29 mouse cellular contexts compared by ENCODE assay signal in genomic region chr5:41775273-41775672, GRCm38 (mm10). TPM values are rescaled to one million over a fixed set of nuclear protein-coding genes. Genes with fewer than 3 reads are reported as not detected.
DNase-seq lines count a peak whose midpoint lies in the region; ATAC-seq and TF ChIP-seq lines count a peak whose summit lies in the region.
"Had no signal": no experiment of that assay in that cellular context is flagged by ENCODE, and none has a peak within 500 bp of the region (broad histone marks: within the 10 kb centered on the region; RNA-seq: fewer than 3 reads in every experiment).

No protein-coding gene starts in this region.

- H3K9me3 ChIP-seq in heart, embryonic 12.5 days (replicated peaks), result no peaks in the 10 kb centered on the region
- H3K9me3 ChIP-seq in kidney, embryonic 15.5 days (replicated peaks), result no peaks in the 10 kb centered on the region
- no peaks in the 10 kb centered on the region for H3K9me3 ChIP-seq in CH12.LX (replicated peaks; ENCODE audit: low read length)
- H3K9me3 ChIP-seq: embryonic facial prominence, embryonic 12.5 days; embryonic facial prominence, embryonic 15.5 days; heart, embryonic 13.5 days had no signal

- TF ChIP-seq POLR2A in CH12.LX (IDR thresholded peaks at IDR 0.05; ENCODE audit: low read depth, low read length), result no peak
- no peak for TF ChIP-seq POLR2A in myocyte (IDR thresholded peaks at IDR 0.05; ENCODE audit: insufficient read length, low read depth)

- 71% methylated on average over 3 of the region's 3 CpGs for WGBS in heart, embryonic 12.5 days
- 37% methylated on average over 3 of the region's 3 CpGs for WGBS in kidney, embryonic 15.5 days

- H3K27ac ChIP-seq in heart, embryonic 12.5 days (ENCODE audit: poor library complexity, severe bottlenecking), result no peak overlapping the region
- H3K27ac ChIP-seq in kidney, embryonic 15.5 days, result no peak overlapping the region
- H3K27ac ChIP-seq in CH12.LX (ENCODE audit: insufficient read depth, low read depth), result no peak overlapping the region
- H3K27ac ChIP-seq: embryonic facial prominence, embryonic 12.5 days; embryonic facial prominence, embryonic 15.5 days; gastrocnemius, adult 2 months; heart, embryonic 13.5 days; hindbrain, embryonic 14.5 days; hindbrain, postnatal 0 days had no signal

- H3ac ChIP-seq in myocyte (ENCODE audit: control insufficient read depth, insufficient read length), result no peak overlapping the region

- no peaks in the 10 kb centered on the region for H3K36me3 ChIP-seq in heart, embryonic 12.5 days
- no peaks in the 10 kb centered on the region for H3K36me3 ChIP-seq in kidney, embryonic 15.5 days
- H3K36me3 ChIP-seq in CH12.LX (replicated peaks in 1 of 2; ENCODE audit: control insufficient read depth in 1 of 2, insufficient read depth in 1 of 2, low read length in 1 of 2), result no peaks in the 10 kb centered on the region
- H3K36me3 ChIP-seq in myocyte (ENCODE audit: control insufficient read depth, insufficient read depth), result no peaks in the 10 kb centered on the region
- H3K36me3 ChIP-seq: embryonic facial prominence, embryonic 12.5 days; embryonic facial prominence, embryonic 15.5 days; heart, embryonic 13.5 days had no signal

- H3K79me2 ChIP-seq in CH12.LX (replicated peaks; ENCODE audit: control insufficient read depth, extremely low read depth, insufficient read depth, poor library complexity, severe bottlenecking) (no peaks in the 10 kb centered on the region), myocyte (ENCODE audit: control insufficient read depth, insufficient read depth) (no peaks in the 10 kb centered on the region)

- H3K27me3 ChIP-seq in heart, embryonic 12.5 days (replicated peaks), result peaks cover 2% of the 10 kb centered on the region; the same call in 1 of the 2 replicates
- H3K27me3 ChIP-seq in kidney, embryonic 15.5 days, result 0 out of 2 replicates have a peak, but pooled peaks cover 5% of the 10 kb centered on the region
- no peaks in the 10 kb centered on the region for H3K27me3 ChIP-seq in CH12.LX (replicated peaks)
- H3K27me3 ChIP-seq in myocyte (ENCODE audit: control insufficient read depth, insufficient read depth, insufficient read length), result no peaks in the 10 kb centered on the region
- H3K27me3 ChIP-seq: embryonic facial prominence, embryonic 12.5 days; embryonic facial prominence, embryonic 15.5 days had no signal

- TF ChIP-seq RAD21 in CH12.LX (IDR thresholded peaks at IDR 0.05; ENCODE audit: low read depth, low read length), result no peak

- in situ Hi-C loops in CH12.LX (cut with MboI; ENCODE audit: low pct_ligation_motif_present, low pct_unique_long_range_greater_than_20kb, low sequenced_read_pairs), result no loop called here

- TF ChIP-seq CTCF in CH12.LX (conservative IDR thresholded peaks at IDR 0.05 in 1 of 2, IDR thresholded peaks at IDR 0.05 in 1 of 2; ENCODE audit: low read depth in 2 of 2, low read length in 2 of 2), result no peak

- no peak overlapping the region for H3K4me2 ChIP-seq in heart, embryonic 12.5 days
- H3K4me2 ChIP-seq in kidney, embryonic 15.5 days, result no peak overlapping the region
- H3K4me2 ChIP-seq in CH12.LX (ENCODE audit: insufficient read depth, low read depth, poor library complexity, severe bottlenecking) (no peak overlapping the region), myocyte (ENCODE audit: low read depth) (peak overlapping the region; percentile 47)
- H3K4me2 ChIP-seq: embryonic facial prominence, embryonic 12.5 days; embryonic facial prominence, embryonic 15.5 days; heart, embryonic 13.5 days; hindbrain, embryonic 14.5 days had no signal

- no peak overlapping the region for H3K4me3 ChIP-seq in heart, embryonic 12.5 days
- no peak overlapping the region for H3K4me3 ChIP-seq in kidney, embryonic 15.5 days (replicated peaks)
- H3K4me3 ChIP-seq in CH12.LX (replicated peaks in 1 of 3; ENCODE audit: low read depth in 2 of 3, low read length in 2 of 3, poor library complexity in 1 of 3), result no peak overlapping the region
- no peak overlapping the region for H3K4me3 ChIP-seq in myocyte
- H3K4me3 ChIP-seq: embryonic facial prominence, embryonic 12.5 days; embryonic facial prominence, embryonic 15.5 days; gastrocnemius, adult 2 months; heart, embryonic 13.5 days had no signal

- no peaks in the 10 kb centered on the region for H3K4me1 ChIP-seq in heart, embryonic 12.5 days (replicated peaks)
- peaks cover 3% of the 10 kb centered on the region; the same call in 1 of the 2 replicates for H3K4me1 ChIP-seq in kidney, embryonic 15.5 days
- peaks cover 0 to 12% of the 10 kb centered on the region in 2 experiments; a peak in 2 of 4 replicates for H3K4me1 ChIP-seq in CH12.LX (ENCODE audit: control insufficient read depth in 1 of 2, insufficient read depth in 2 of 2)
- H3K4me1 ChIP-seq: embryonic facial prominence, embryonic 12.5 days; embryonic facial prominence, embryonic 15.5 days; heart, embryonic 13.5 days had no signal

- no peak for TF ChIP-seq EP300 in CH12.LX (IDR thresholded peaks at IDR 0.05; ENCODE audit: low read length)

- peak; percentile 53 for DNase-seq in heart, adult 11 months
- DNase-seq in kidney, postnatal 36 days, result no peak
- DNase-seq in CH12.LX (ENCODE audit: extremely low read depth), result peak; percentile 30
- DNase-seq: adrenal gland, adult 8-10 months; adrenal gland, postnatal 36 days; cerebellum, adult 18-20 months; cerebellum, adult 9-10 months; cerebellum, postnatal 14 days; forebrain, postnatal 0 days; gastrocnemius, adult 2 months; gastrocnemius, postnatal 14 days; heart, adult 18-20 months; heart, postnatal 14 days; heart, postnatal 4 days had no signal

- ATAC-seq in heart, embryonic 12.5 days (ENCODE audit: insufficient number of reproducible peaks, low FRiP score), result no peak
- ATAC-seq in kidney, embryonic 15.5 days (replicated peaks; ENCODE audit: low FRiP score), result peak; percentile 66; the same call in 1 of the 2 replicates
- ATAC-seq: activated CD4-positive, CD25-positive, alpha-beta regulatory T cell, adult 4 months; CD4-positive, CD25-positive, alpha-beta regulatory T cell, adult 4 months; forebrain, embryonic 14.5 days; forebrain, postnatal 0 days; hindbrain, postnatal 0 days; inflammation-experienced regulatory T-cells, adult 6 months had no signal

- dilution Hi-C loops in CH12.LX (cut with MboI; ENCODE audit: extremely low pct_ligation_motif_present, extremely low pct_unique_long_range_greater_than_20kb, low sequenced_read_pairs), result no loop called here

- no peak overlapping the region for H3K9ac ChIP-seq in heart, embryonic 12.5 days
- no peak overlapping the region for H3K9ac ChIP-seq in kidney, embryonic 15.5 days
- no peak overlapping the region for H3K9ac ChIP-seq in CH12.LX (ENCODE audit: insufficient read depth, low read depth)
- H3K9ac ChIP-seq: embryonic facial prominence, embryonic 12.5 days; embryonic facial prominence, embryonic 15.5 days; forebrain, postnatal 0 days; heart, embryonic 13.5 days; hindbrain, embryonic 14.5 days had no signal

TF ChIP-seq in CH12.LX, 34 proteins besides CTCF, POLR2A, EP300 and RAD21:
- TF ChIP-seq BHLHE40 (IDR thresholded peaks at IDR 0.05; ENCODE audit: low read depth, low read length) (peak; percentile 9; the same call in 1 of the 2 replicates), ZKSCAN1 (IDR thresholded peaks at IDR 0.05; ENCODE audit: borderline replicate concordance, low read depth, low read length) (no peak)

TF ChIP-seq in myocyte, 11 proteins besides CTCF, POLR2A, EP300 and RAD21:
- no peak for TF ChIP-seq POLR2AphosphoS2 (IDR thresholded peaks at IDR 0.05; ENCODE audit: insufficient read length, low read depth)

RNA-seq across cellular contexts. Expression of gene Nkx3-2, which starts 11.0 kb away (rescaled TPM):
- polyA plus RNA-seq in heart, embryonic 12.5 days (2016; fragmentation: Nextera tagmentation; extraction: Ambion mirVana), result 0.19 and 0.22 TPM in 2 replicates
- not detected in 2 replicates for polyA plus RNA-seq in kidney, embryonic 15.5 days (2015; fragmentation: Nextera tagmentation; extraction: Ambion mirVana)
- not detected in 2 replicates for total RNA-seq in CH12.LX (2012; rRNA removed)
- total RNA-seq in CH12.LX (2014; rRNA removed), result not detected in 2 replicates
- polyA plus RNA-seq in CH12.LX (2012; ENCODE audit: insufficient read length, low read depth), result not detected in 2 replicates
- 0.11 TPM for polyA plus RNA-seq in myocyte (2012; fragmentation: generic; extraction: Trizol)
- total RNA-seq: adrenal gland, adult 8-10 months; adrenal gland, postnatal 36 days; forebrain, postnatal 0 days; gastrocnemius, adult 2 months; gastrocnemius, postnatal 14 days; heart, adult 18-20 months; heart, postnatal 14 days; heart, postnatal 4 days; hindbrain, postnatal 0 days had no signal
- polyA plus RNA-seq: activated CD4-positive, CD25-positive, alpha-beta regulatory T cell, adult 4 months; CD4-positive, CD25-positive, alpha-beta regulatory T cell, adult 4 months; forebrain, embryonic 11.5 days; forebrain, embryonic 14.5 days; forebrain, postnatal 0 days; frontal cortex, adult 2 months; heart, embryonic 16.5 days; hindbrain, embryonic 14.5 days; hindbrain, postnatal 0 days; inflammation-experienced regulatory T-cells, adult 6 months had no signal

Comparison
In these comparisons a context has a peak if more than half of its experiments do, and no peak if none do; other contexts are left out.
1. DNase-seq: peak in heart, adult 11 months (single experiment) and CH12.LX (single experiment); none in kidney, postnatal 36 days (0 of 2).